Mouse (Mus musculus) small intestine, adult 2 months (tissue): Measurements from ENCODE around the gene Prph.

Experiments
- CTCF ChIP-seq: fragments of 200-500 bp; IDR thresholded peaks from 2 replicates; pipeline ENCODE4 v1.5.1; 2012; ENCODE audit warnings: low read depth, mild to moderate bottlenecking, control low read depth, inconsistent platforms, low read length, moderate library complexity, mixed read lengths; ENCODE audit not compliant: insufficient replicate concordance, insufficient read length; ENCODE audit errors: extremely low read depth
- POLR2A ChIP-seq: fragments of 200-500 bp; IDR thresholded peaks from 2 replicates; pipeline ENCODE4 v1.6.1; 2012; ENCODE audit warnings: low read depth, mild to moderate bottlenecking, control low read depth, inconsistent platforms, low read length, moderate library complexity

- TF ChIP-seq POLR2A (no peak), CTCF (no peak)
Measured at GRCm38 (mm10) chr15:99082322-99082721, 27.3 kb downstream of the Prph start.
